Mouse (Mus musculus) spleen, embryonic (tissue): ENCODE measurements around the gene Rab34.
"Not testable (repeated sequence)": the region's sequence is repeated elsewhere in the genome, so short reads cannot be mapped to it uniquely, and the experiment has no call there.

Experiments
- CTCF ChIA-PET: fragments of 350-600 bp; sonication (Branson Sonifier 250); formaldehyde crosslinking; loops from one replicate; lab custom pipeline; 2022; lab: Charles Lee

Rab34 gene

DNA sequence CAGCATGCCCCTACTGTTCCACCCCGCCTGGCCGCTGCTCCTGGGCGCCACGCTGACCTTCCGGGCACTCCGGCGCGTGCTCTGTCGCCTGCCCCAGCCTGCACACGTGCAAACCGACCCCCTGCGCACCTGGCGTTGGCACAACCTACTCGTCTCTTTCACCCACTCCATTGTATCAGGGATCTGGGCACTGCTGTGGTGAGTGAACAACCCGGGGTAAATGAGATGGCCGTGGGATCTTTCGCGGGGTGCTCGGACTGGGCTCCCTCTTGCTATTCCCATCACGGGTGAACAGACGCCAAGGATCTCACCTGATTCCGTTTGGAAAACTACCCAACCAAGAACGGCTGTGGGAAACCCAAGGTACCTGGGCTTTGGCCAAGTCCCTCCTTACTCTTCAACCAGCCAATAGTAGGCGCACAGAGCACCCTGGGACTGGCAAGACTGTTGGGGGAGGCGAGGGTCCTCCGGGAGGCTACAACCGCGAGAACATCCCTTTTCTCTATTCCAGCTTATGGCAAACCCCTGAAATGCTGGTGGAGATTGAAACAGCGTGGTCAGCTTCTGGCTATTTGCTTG is 9.3 kb upstream of the Rab34 start:
- CTCF ChIA-PET, result interaction anchor here (0.7 to 2.1 kb wide), 3 partner anchors 20 to 133 kb away, joined by 3 to 8 read pairs (median 3); no protein-coding TSS in a partner anchor

DNA sequence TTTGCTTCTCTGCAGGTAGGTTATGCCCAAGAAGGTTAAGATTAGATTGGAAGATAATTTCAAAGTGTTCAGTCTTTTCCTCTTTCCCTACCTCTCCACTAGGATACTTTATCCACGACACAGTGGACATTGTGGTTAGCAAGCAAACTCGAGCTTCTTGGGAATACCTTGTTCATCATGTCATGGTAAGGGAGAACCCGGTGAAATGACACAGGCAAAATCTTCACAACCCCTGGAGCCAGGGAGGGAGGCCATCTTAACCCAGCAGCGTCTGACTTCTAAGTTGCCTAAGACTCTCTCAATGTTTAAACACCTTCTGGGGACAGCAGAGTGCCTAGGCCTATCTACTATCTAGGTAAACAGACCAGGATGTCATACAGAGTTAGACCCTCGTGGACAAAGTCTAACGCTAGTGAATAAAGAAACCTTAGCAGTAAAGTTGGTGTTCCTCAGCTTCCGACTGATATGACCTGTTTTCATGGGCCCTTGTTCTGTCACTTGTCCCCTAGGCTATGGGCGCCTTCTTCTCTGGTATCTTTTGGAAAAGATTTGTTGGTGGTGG is 8.7 kb upstream of the Rab34 start:
- CTCF ChIA-PET, result interaction anchor here (0.7 to 0.8 kb wide), 3 partner anchors 83 to 132 kb away, joined by 3 to 6 read pairs (median 3); no protein-coding TSS in a partner anchor

DNA sequence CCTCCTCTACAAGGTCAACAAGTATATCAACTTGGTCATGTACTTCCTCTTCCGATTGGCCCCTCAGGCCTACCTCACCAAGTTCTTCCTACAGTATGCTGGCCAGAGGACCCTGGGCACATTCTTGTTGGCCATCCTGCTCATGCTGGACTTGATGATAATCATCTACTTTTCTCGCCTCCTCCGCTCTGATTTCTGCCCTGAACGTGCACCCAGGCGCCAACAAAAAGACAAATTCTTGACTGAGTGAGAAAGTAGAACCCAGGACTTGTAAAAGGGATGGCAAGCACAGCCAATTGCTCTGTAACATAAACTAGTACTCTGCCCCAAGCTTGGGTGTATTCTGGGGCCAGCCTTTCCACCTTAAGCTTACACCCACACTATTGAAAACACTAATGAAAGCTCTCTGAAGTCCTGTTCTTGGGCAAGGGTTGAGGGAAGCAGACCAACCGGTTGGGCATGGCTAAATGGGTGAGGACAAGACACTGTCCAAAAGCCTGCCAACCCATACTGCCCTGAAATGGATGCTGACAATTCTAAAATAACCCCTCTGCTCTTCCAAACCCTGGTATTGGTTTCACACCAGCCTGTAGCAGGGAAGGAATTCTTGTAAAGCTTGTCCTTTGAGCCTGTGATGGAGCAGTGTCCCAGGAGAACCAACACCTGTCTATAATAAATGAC is 8.0 kb upstream of the Rab34 start:
- CTCF ChIA-PET, result interaction anchor here (0.7 kb wide), 1 partner anchor 82 kb away, joined by 6 read pairs; no protein-coding TSS in a partner anchor

DNA sequence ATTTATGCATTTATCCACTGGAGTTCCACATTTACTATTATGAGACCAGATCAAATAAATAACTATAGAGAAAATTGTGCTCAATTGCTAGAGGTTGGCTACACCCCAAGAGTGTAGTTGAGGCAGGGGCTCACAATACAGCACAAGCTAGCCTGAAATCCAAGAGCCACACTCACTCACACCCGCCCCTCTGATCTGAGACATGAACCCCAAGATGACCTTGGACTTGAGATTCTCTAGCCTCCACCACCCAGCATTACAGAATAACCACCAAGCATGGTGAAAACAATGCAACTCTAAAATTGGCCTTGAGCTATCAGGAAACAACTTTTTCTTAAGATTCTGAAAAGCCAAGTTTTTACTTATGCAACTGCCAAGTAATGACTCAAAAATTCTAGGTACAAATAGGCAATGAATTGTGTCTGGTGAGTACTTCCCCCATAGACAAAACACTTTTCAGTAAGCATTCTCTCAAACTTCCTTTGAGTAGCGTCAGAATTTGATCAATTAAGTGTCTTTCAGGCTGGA is 6.3 kb upstream of the Rab34 start:
- CTCF ChIA-PET, result no interaction called here

DNA sequence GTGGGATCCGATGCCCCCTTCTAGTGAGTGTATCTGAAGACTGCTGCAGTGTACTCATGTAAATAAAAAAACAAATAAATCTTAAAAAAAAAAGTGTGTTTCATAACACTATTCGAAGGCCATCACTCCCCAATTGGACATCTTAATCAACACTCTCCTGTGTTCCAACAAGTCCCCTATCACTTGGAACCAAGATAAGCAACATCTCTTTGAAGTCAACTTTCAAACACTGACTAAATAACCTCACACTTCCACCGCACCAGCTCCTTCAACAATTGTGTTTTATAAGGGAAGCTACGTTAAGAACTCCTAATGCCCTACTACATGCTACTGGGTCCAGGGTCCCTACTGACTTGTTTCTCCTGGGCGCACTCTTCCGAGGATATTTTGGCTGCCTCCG is 5.8 kb upstream of the Rab34 start:
- CTCF ChIA-PET, result no interaction called here

DNA sequence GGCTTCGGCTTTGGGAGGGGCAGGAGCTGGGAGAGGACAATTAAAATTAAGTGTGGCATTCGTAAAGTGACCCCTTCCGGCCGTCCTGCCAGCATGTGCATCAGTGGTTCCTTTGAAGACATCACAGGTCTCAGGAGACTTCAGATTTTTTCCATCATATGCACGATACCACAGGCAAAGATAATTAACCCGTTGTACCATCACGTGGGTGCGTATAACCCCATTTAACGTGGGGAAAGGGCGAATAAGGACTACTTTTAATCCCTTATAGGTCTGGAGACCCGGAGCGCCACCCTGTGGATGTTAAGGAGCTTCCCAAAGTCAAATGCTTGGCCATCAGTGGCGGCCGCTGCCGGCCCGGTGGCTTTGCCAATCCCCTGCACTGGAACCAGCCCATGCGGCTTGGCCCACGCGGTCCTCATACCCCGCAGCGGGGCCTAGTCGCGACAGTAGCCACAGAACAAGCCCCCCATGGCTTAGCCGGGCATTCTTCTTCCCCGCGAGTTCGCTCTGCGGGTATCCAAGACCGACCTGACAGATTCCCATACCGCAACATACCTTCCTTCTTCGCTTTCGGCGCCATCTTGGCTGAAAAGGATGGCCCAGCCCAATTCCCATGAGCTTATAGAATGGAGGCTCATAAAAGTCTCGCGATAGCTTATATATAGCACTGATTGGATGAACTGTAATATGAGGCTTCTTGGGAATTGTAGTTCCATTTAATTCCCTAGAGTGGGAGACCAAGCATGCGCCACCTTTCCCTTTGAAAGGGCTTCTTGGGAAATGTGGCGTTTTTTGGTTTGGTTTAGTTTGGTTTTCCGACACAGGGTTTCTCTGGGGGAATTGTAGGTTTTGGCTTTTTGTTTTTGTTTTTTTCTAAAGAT is 5.0 kb upstream of the Rab34 start, which contains the start of gene Rpl23a:
Gene Rpl23a (minus strand): TSS at position 624 of the 884 bp plus-strand sequence.
- CTCF ChIA-PET, result no interaction called here

DNA sequence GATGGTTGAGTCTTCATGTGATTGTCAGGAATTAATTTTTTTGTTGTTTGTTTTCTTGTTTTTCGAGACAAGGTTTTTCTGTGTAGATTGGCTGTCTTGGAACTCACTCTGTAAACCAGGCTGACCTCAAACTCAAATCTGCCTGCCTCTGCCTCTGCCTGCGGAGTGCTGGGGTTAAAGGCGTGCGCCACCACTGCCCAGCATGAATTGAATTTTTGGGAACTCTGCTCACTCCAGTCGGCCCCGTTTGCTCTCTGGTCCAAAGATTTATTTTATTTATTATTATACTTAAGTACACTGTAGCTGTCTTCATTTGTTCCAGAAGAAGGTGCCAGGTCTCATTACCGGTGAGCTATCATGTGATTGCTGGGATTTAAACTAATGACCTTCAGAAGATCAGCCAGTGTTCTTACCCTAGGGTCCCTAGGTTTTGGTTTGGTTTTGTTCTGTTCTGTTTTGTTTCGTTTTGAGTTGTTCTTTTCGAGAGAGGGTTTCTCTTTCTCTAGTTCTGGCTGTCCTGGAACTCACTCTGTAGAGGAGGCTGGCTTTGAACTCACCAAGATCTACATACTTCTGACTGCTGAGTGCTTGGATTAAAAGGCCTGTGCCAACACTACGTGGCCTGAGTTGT is 4.2 kb upstream of the Rab34 start:
- CTCF ChIA-PET, result no interaction called here

DNA sequence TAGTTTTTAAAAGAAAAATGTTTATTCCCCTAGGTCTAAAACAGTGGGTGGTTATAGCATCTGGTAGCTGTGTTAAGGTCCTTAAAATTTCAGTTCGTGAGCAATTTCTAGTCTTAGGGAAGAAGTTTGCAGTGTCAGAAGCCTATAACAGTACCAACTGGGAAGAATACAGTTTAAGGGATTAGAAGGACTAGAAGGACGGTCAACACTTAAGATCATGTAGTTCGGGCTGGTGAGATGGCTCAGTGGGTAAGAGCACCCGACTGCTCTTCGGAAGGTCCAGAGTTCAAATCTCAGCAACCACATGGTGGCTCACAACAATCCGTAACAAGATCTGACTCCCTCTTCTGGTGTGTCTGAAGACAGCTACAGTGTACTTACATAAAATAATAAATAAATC is 3.5 kb upstream of the Rab34 start:
- CTCF ChIA-PET, result not testable (repeated sequence)

DNA sequence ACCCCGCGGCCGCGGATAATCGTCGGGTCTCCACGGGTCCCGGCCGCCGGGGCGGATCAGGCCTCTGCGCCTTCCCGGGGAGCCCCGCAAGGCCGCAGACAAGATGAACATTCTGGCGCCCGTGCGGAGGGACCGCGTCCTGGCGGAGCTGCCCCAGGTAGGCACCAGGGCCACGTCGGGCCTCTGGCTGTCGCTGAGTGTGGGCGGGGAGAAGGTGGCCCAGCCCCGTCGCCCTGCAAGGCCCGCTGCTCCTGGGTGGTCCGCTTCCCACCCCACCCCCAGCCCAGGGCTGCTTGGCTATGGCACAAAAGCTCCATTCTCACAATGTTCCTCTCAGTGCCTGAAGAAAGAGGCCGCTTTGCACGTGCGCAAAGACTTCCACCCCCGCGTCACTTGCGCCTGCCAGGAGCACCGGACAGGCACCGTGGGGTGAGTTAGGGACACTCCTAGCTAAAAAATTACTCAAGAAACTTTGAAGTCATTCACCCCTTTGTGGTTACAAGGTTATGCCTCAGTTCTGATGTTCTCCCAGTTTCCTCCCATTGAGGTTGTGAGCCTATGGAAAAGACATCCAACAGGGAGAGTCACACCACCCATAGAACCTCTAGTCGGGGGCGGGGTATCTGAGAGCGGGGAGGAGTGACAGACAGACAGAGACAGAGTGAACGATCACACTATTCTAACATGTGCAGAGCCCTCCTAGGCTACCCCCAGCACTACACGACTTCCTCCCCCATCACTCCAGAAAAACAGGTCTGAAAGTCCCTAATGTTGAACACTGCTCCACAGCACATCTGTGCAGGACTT is 1.2 kb downstream of the Rab34 start:
- CTCF ChIA-PET, result interaction anchor here (0.6 to 0.9 kb wide), 2 partner anchors 15 to 22 kb away, joined by 3 read pairs; no protein-coding TSS in a partner anchor

DNA sequence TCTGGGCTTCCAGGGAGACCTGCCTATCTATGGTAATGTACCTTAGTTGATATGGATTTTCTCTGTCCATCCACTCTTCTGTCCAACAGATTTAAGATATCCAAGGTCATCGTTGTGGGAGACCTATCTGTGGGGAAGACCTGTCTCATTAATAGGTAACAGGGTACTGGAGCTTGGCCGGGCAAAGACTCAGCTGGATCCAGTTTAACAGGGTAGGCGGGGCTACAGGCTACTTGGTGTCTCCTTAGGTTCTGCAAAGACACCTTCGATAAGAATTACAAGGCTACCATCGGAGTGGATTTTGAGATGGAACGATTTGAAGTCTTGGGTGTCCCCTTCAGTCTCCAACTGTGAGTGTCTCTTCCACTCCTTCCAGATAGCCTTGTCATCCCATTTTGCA is 1.8 kb downstream of the Rab34 start:
- CTCF ChIA-PET, result interaction anchor here (0.6 to 0.9 kb wide), 2 partner anchors 21 to 64 kb away, joined by 3 to 6 read pairs; no protein-coding TSS in a partner anchor

DNA sequence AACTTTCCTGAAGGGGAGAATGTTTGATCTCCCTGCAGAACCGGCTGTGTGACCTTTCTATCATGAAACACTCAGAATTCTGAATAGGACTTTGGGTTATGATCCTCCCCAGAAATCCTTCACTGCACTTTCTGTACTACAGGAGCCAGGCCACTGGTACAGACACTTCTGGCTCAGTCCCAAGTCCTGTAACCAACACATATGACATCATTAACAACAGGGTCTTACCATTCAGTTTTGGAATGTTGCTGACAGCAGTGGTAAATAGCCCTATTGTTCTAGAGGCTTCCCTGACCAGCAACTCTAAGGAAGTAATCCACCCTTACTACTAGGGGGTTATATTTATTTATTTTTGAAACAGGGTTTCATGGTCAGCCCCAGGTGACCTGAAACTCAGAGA is 4.9 kb downstream of the Rab34 start, which contains the start of gene Proca1:
Gene Proca1 (plus strand): TSS at position 280 of the 400 bp plus-strand sequence.
- CTCF ChIA-PET, result no interaction called here

DNA sequence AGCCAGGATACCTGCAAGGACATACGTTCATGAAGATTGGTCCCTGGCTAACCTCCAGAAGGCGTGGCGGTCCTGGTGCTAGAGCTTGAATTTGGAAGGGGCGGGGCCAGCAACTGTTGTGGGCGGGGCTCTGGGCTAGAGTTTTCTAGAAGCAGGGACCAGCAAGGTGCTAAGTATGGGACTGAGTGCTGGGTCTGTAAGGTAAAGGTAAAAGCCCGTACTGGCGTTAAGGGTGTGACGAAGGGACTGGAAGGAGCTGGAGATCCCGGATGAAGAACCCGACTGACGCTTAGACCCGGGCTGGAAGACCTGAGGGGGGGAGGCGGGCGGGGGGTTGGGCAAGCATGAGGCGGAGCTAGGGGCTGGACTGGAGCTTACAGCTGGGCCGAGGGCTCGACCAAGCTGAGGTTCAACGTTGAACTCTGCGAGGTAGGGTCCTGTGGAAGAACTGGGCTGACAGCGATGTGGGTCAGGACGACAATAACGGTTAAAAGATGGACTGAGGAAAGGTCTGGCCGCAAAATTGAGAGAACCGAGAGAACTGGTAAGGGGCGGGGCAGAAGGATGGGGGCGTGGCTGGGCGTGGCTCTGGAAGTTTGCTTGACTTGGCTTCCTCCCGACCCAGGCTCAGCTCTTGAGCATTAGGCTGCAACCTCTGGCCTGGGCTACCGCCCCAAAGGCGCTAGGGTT is 6.3 kb downstream of the Rab34 start:
- CTCF ChIA-PET, result no interaction called here

DNA sequence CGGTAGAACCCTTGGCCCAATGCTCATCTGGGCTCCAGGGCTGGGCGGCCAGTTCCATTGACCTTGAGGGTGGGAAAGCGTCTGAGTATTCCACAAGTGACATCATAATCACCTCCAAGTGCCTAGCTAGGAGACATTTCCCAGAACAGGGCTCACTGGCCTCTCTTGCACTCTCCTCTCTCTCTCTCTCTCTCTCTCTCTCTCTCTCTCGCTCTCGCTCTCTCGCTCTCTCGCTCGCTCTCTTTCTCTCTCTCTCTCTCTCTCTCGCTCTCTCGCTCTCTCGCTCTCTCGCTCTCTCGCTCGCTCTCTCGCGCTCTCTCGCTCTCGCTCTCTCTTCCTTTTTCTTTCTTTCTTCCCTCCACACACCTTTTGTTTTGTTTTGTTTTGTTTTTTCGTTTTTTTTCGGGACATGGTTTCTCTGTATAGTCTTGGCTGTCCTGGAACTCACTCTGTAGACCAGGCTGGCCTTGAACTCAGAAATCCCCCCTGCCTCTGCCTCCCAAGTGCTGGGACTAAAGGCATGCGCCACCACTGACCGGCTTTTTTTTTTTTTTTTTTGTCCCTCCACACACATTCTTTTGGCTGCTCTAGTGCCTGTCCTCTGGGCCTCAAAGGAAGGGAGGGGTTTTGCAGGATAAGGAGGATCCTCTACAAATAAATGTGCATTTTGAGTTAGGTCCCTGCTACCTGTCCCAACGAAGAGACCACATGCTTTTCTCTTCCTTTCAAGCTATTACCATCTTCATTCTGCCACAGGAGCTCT is 7.1 kb downstream of the Rab34 start:
- CTCF ChIA-PET, result no interaction called here

DNA sequence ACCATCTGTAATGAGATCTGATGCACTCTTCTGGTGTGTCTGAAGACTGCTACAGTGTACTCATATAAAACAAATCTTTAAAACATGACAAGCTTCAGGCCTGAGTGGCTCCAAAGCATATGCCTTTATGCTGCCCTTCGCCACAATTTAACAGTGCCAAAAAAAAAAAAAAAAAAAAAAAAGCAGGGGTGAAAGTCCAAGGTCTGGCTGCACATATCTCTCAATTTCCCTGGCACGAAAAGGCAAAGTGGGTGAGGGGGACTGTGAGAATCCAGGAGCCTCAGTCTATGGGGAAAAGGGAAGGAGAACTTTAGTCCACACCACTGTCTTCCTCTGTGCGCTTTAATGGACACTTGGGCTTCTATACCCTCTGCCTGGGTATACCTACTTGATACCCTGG is 14.1 kb downstream of the Rab34 start:
- CTCF ChIA-PET, result no interaction called here

DNA sequence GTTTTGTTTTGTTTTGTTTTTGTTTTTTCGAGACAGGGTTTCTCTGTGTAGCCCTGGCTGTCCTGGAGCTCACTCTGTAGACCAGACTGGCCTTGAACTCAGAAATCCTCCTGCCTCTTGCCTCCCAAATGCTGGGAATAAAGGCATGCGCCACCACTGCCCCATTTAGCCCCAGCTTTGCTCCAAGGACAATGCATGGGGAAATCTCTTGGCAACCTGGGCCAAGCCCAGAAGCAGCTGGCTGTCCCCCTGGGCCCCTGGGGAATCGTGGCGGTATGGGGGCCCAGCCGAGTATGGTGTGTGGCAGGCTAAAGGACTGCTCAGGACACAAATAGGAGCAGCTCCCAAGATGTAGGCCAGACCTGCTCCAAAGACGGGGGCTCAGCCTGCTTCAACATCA is 16.1 kb downstream of the Rab34 start:
- CTCF ChIA-PET, result no interaction called here

DNA sequence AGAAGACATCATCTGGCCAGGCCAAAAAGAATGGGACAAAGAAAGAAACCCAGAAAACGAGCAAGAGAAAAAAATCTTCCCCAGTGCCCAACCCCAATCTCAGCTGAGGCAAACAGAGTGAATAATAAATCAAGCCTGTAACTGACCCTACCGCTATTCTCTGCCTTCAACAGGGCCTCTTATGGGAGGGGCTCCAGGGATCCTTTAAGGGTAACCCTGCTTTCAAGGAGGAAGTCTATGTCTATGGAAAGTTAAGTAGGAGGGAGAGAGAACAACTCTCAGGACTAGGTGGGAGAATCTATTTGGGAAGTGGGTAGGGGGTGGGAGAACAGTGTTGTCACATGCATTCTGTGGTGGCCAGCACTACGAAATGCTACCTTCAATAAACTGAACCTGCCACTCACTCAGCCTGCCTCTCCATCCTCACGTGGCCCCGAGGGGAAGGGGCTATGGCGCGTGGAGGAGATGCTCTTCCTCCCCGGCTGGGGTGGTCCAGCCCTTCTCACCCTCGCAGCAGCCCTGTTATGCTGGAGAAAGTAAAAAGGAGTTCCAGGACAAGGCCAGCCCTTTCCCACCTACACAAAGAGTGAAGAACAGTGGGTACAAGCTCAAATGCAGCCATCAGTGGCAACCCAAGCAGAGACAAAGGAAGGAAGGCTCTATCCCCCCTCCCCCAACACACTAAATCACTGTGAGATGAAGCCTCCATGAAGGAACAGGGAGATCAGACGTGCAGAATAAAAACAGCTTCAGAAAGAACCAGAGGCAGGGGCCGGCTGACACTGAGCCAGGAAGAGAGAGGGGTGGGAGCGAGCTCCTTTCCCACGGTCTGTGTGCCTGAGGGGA is 17.4 kb downstream of the Rab34 start:
- CTCF ChIA-PET, result interaction anchor here (0.8 kb wide), 1 partner anchor 12 kb away, joined by 3 read pairs; no protein-coding TSS in a partner anchor

DNA sequence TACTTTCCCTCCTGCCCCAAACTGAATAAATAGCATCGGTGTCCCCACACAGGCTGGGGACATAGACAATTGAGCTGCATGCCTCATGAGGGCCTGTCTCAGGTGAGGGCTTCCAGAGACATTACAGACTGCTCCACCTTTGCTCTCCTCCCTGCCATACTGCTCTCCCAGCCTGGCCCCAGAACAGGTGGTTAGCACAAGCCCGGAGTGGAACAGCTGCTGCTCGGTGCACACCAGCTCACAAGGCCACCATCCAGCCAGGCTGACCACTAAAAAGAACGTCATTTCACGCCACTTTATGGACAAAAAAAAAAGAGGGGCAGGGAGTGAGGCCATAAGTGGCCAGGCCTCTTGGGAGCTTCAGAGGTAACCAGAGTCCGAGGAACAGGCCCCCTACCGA is 19.0 kb downstream of the Rab34 start:
- CTCF ChIA-PET, result no interaction called here

DNA sequence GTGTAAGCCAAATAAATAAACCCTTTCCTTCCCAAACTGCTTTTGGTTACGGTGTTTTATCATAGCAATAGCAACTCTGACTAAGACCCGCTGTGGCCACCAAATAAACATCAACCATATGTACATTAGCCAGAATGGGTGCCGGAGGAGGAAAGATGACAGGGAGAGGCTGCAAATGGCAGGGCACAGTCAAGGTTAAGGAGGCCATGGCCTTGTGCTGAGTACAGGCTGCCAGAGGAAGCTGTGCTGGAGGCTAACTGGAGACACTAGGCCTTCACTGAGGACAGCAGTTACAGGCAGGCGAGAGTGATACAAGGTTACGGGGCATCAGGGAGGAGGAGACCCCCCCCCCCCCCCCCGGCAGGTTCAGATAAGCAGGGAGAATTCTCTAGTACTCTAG is 21.7 kb downstream of the Rab34 start:
- CTCF ChIA-PET, result interaction anchor here (1.2 kb wide), 1 partner anchor 20 kb away, joined by 3 read pairs; no protein-coding TSS in a partner anchor
